Mouse (Mus musculus): ENCODE data around the gene Rpl12. TPM values are rescaled to one million over a fixed set of nuclear protein-coding genes. Genes with fewer than 3 reads are reported as not detected.

The Rpl12 gene
- polyA plus RNA-seq, 1 experiment from 2014 or later = 176 TPM

GRCm38 (mm10) chr2:32924306-32924844 lies 37.0 kb upstream of the Rpl12 start:
- H3K4me2 ChIP-seq = no peak overlapping the region
- H3K27me3 ChIP-seq = no peaks in the 10 kb centered on the region
- no peak overlapping the region for H3K27ac ChIP-seq
- no peak overlapping the region for H3K9ac ChIP-seq
- no peaks in the 10 kb centered on the region for H3K9me3 ChIP-seq
- H3K4me1 ChIP-seq = no peaks in the 10 kb centered on the region; the same call in 1 of the 2 replicates
- H3K36me3 ChIP-seq = peaks cover 77% of the 10 kb centered on the region
- no peak overlapping the region for H3K4me3 ChIP-seq
- 77% methylated on average over 10 of the region's 10 CpGs for WGBS
- ATAC-seq (ENCODE audit: insufficient number of reproducible peaks, low FRiP score, low TSS enrichment, low read depth) = no peak

DNA sequence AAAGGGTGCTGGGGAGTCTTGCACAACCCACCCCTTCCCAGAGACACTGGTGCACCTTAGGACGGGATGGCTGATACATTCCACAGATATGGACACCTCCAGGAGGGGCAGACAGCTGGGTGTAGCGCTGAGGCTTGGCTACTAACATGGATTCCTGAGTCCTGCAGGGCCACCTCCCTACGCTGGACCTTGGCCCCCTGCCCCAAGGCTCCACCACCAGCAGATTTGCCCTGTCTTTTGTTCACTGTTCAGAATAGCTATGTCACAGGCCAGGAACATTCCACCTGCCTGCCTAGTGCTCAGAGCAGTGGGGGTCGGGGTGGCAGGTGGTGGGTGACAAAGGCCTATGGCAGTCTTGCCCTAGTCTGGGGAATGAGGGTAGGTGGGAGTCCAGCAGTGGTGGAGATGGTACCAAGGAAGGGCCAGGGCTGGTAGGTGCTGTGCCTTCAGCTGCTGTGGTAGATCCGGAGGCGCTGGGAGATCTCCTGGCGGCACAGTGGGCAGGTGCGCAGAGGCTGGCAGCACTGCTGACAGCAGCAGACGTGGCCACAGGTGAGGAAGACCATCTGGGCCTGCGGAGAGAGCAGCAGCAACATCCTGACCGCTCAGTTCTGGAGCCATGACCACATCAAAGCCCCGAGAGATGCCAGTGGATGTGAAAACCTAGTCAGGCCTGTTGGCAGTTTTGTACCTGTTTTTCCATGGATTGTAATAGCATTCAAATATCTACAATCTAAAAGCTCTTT lies 34.9 kb upstream of the Rpl12 start:
- H3K9me3 ChIP-seq = no peaks in the 10 kb centered on the region
- no peaks in the 10 kb centered on the region for H3K27me3 ChIP-seq
- H3K27ac ChIP-seq = no peak overlapping the region
- H3K4me1 ChIP-seq = no peaks in the 10 kb centered on the region; the same call in 1 of the 2 replicates
- no peak overlapping the region for H3K4me2 ChIP-seq
- WGBS = 88% methylated on average over 12 of the region's 12 CpGs
- H3K36me3 ChIP-seq = peaks cover 70% of the 10 kb centered on the region
- H3K4me3 ChIP-seq = no peak overlapping the region
- H3K9ac ChIP-seq = no peak overlapping the region
- ATAC-seq (ENCODE audit: insufficient number of reproducible peaks, low FRiP score, low TSS enrichment, low read depth) = no peak

DNA sequence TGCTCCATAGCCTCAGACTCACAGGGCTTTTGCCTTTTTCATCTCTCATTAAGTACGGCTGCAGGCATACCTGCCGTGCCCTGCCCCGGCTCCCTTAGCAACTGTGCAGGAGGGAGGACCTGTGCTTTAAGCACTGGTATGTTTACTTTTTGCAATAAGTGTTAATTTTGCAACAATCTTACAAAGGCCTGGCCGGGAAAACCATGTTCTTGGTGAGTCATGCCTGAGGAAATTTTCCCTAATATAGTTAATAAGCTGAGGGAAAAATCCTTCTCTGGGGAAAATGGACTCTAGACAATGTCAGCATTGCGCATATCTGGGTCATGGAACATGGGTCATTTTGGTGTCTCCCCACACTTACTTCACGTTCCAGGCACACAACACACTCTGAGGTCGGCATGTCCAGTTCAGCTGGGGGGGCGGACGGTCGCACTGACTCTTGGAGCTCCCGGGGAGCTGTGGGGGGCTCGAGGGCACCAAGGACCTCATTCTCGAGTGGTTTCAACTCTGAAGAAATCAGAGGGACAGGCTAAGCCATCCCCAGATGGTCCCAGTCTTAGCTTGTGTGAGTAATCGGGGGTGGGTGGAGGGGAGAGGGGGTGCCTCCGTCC lies 33.6 kb upstream of the Rpl12 start:
- Histone ChIP-seq H3K9me3 (no peaks in the 10 kb centered on the region), H3K4me3 (no peak overlapping the region), H3K36me3 (peaks cover 67% of the 10 kb centered on the region), H3K4me1 (no peaks in the 10 kb centered on the region; the same call in 1 of the 2 replicates), H3K9ac (no peak overlapping the region), H3K27ac (0 out of 2 replicates have a peak overlapping the region, but pooled peaks have one; percentile 27), H3K4me2 (no peak overlapping the region), H3K27me3 (no peaks in the 10 kb centered on the region)
- 64% methylated on average over 15 of the region's 15 CpGs for WGBS
- ATAC-seq (ENCODE audit: insufficient number of reproducible peaks, low FRiP score, low TSS enrichment, low read depth) = no peak

DNA sequence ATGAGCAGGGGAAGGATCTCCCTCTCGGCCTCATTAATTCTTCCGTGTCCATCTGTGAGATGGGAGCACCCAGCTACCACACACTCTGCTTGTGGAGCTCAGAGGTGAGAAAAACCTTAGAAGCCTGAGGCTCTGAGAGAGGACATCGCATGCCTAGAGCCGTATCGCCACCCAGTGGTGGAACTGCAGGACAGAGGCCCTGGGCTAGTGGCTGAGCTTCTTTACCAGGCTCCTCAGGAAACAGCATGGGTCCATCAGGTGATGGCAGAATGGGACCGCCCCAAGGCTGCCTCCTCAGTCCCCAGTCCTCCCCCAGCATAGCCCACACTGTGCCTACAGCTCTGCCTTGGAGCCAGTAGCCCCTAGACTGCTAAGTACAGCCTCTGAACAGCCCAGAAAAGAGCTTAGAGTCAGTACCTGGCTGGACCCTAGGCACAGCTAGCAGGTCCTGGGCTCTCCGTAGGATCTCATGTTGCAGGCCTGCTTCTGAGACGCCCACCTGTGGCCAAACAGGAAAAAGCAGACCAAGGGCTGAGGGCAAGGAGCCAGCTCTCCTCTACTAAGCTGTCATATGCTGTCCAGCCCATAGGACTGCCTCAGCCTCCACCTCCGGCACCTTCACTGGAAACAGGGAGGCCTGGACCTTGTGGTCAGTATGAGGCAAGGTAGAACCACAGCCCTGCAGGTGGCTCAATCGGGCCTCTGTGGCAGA lies 33.0 kb upstream of the Rpl12 start:
- no peak overlapping the region for H3K4me2 ChIP-seq
- no peaks in the 10 kb centered on the region for H3K9me3 ChIP-seq
- WGBS = 31% methylated on average over 10 of the region's 10 CpGs
- peak; percentile 37; the same call in 1 of the 2 replicates for ATAC-seq (ENCODE audit: insufficient number of reproducible peaks, low FRiP score, low TSS enrichment, low read depth)
- H3K4me1 ChIP-seq = no peaks in the 10 kb centered on the region; the same call in 1 of the 2 replicates
- peak overlapping the region; percentile 27; the same call in 1 of the 2 replicates for H3K27ac ChIP-seq
- no peak overlapping the region for H3K9ac ChIP-seq
- peaks cover 67% of the 10 kb centered on the region for H3K36me3 ChIP-seq
- no peaks in the 10 kb centered on the region for H3K27me3 ChIP-seq
- no peak overlapping the region for H3K4me3 ChIP-seq

- peaks cover 67% of the 10 kb centered on the region for H3K36me3 ChIP-seq
- 89% methylated on average over 19 of the region's 19 CpGs for WGBS
- no peak overlapping the region for H3K9ac ChIP-seq
Measured at GRCm38 (mm10) chr2:32928947-32929829, 32.2 kb upstream of the Rpl12 start.

GRCm38 (mm10) chr2:32931730-32932129 lies 29.6 kb upstream of the Rpl12 start:
- WGBS = 76% methylated on average over 7 of the region's 7 CpGs
- ATAC-seq (ENCODE audit: insufficient number of reproducible peaks, low FRiP score, low TSS enrichment, low read depth) = no peak
- H3K36me3 ChIP-seq = peaks cover 64% of the 10 kb centered on the region

More at GRCm38 (mm10) chr2:32928947-32929829, 32.2 kb upstream of the Rpl12 start:
- no peak for ATAC-seq (ENCODE audit: insufficient number of reproducible peaks, low FRiP score, low TSS enrichment, low read depth)
- Histone ChIP-seq H3K9me3 (no peaks in the 10 kb centered on the region), H3K4me3 (no peak overlapping the region), H3K4me2 (no peak overlapping the region), H3K27ac (no peak overlapping the region), H3K4me1 (no peaks in the 10 kb centered on the region; the same call in 1 of the 2 replicates), H3K27me3 (no peaks in the 10 kb centered on the region)

GRCm38 (mm10) chr2:32938741-32939140 lies 22.6 kb upstream of the Rpl12 start:
- H3K9me3 ChIP-seq = no peaks in the 10 kb centered on the region
- peaks cover 81% of the 10 kb centered on the region for H3K36me3 ChIP-seq
- H3K4me3 ChIP-seq = no peak overlapping the region
- ATAC-seq (ENCODE audit: insufficient number of reproducible peaks, low FRiP score, low TSS enrichment, low read depth) = no peak
- H3K27ac ChIP-seq = no peak overlapping the region
- no peak overlapping the region for H3K4me2 ChIP-seq
- no peaks in the 10 kb centered on the region for H3K4me1 ChIP-seq
- H3K9ac ChIP-seq = no peak overlapping the region
- WGBS = 80% methylated on average over 5 of the region's 5 CpGs
- H3K27me3 ChIP-seq = no peaks in the 10 kb centered on the region

More at GRCm38 (mm10) chr2:32931730-32932129, 29.6 kb upstream of the Rpl12 start:
- no peak overlapping the region for H3K4me2 ChIP-seq
- H3K27me3 ChIP-seq = no peaks in the 10 kb centered on the region
- H3K4me1 ChIP-seq = no peaks in the 10 kb centered on the region; the same call in 1 of the 2 replicates
- no peak overlapping the region for H3K27ac ChIP-seq
- no peaks in the 10 kb centered on the region for H3K9me3 ChIP-seq
- H3K9ac ChIP-seq = no peak overlapping the region
- H3K4me3 ChIP-seq = no peak overlapping the region

GRCm38 (mm10) chr2:32939418-32939817 lies 21.9 kb upstream of the Rpl12 start:
- Histone ChIP-seq H3K4me2 (no peak overlapping the region), H3K4me3 (no peak overlapping the region), H3K9ac (no peak overlapping the region), H3K27ac (no peak overlapping the region), H3K9me3 (no peaks in the 10 kb centered on the region), H3K36me3 (peaks cover 80% of the 10 kb centered on the region), H3K4me1 (no peaks in the 10 kb centered on the region), H3K27me3 (no peaks in the 10 kb centered on the region)
- WGBS = 68% methylated on average over 5 of the region's 5 CpGs
- no peak for ATAC-seq (ENCODE audit: insufficient number of reproducible peaks, low FRiP score, low TSS enrichment, low read depth)

GRCm38 (mm10) chr2:32940483-32940882 lies 20.9 kb upstream of the Rpl12 start:
- Histone ChIP-seq H3K27me3 (no peaks in the 10 kb centered on the region), H3K9me3 (no peaks in the 10 kb centered on the region), H3K4me1 (no peaks in the 10 kb centered on the region), H3K36me3 (peaks cover 84% of the 10 kb centered on the region), H3K4me2 (no peak overlapping the region), H3K27ac (no peak overlapping the region), H3K9ac (no peak overlapping the region), H3K4me3 (no peak overlapping the region)
- WGBS = 89% methylated on average over 4 of the region's 4 CpGs
- ATAC-seq (ENCODE audit: insufficient number of reproducible peaks, low FRiP score, low TSS enrichment, low read depth) = no peak

DNA sequence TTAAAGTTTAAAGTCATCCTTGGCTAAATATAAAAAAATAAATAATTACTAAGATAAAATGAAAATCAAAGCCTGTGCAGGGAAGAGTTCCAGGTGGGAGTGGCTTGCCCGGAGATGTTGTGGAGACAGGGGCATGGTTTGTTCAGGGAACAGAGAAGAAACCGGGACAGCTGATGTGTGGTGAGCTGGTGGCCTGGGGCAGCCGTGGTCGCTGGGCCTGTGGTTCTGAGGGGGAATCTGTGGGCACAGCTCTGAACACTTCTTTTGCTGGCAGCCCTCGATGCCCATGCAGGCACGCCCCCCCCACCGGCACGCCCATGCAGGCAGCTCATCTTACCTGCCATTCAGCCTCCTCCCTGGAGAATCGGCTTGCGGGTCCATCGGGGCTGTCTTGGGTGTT lies 13.9 kb upstream of the Rpl12 start:
- H3K9ac ChIP-seq = no peak overlapping the region
- no peak overlapping the region for H3K4me3 ChIP-seq
- H3K27ac ChIP-seq = no peak overlapping the region
- peaks cover 87% of the 10 kb centered on the region for H3K36me3 ChIP-seq
- no peaks in the 10 kb centered on the region for H3K9me3 ChIP-seq
- no peak overlapping the region for H3K4me2 ChIP-seq
- 72% methylated on average over 11 of the region's 11 CpGs for WGBS
- H3K4me1 ChIP-seq = no peaks in the 10 kb centered on the region
- no peak for ATAC-seq (ENCODE audit: insufficient number of reproducible peaks, low FRiP score, low TSS enrichment, low read depth)
- no peaks in the 10 kb centered on the region for H3K27me3 ChIP-seq

DNA sequence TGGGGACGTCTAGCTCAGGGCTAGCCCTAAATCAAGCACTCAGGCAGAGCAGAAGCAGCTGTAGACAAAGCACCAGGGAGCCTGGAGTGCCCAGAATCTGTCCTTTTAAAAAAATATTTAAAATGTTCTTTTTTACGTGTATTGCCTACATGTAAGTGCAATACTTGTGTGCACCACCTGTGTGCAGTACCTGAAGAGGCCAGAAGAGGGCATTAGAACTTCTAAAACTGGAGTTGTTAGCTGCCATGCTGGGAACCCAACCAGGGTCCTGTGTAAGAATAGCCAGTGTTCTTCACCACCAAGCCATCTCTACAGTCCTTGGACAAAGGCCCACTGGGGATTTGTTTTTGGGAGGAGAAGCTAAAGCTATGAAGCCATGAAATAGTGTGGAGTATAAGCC lies 6.8 kb upstream of the Rpl12 start:
- Histone ChIP-seq H3K9ac (no peak overlapping the region), H3K27ac (no peak overlapping the region), H3K9me3 (0 out of 2 replicates have a peak, but pooled peaks cover 5% of the 10 kb centered on the region), H3K36me3 (peaks cover 77% of the 10 kb centered on the region), H3K27me3 (no peaks in the 10 kb centered on the region), H3K4me2 (no peak overlapping the region), H3K4me1 (no peaks in the 10 kb centered on the region), H3K4me3 (no peak overlapping the region)
- ATAC-seq (ENCODE audit: insufficient number of reproducible peaks, low FRiP score, low TSS enrichment, low read depth) = no peak
- WGBS = 90% methylated on average over 2 of the region's 2 CpGs

Data from limb, embryonic 15.5 days (tissue).